Mouse (Mus musculus) adrenal gland, adult 18-20 months (tissue): Measurements from ENCODE around the gene Pax2. TPM values are rescaled to one million over a fixed set of nuclear protein-coding genes. Genes with fewer than 3 reads are reported as not detected.

Experiments
- microRNA-seq, 2 experiments: library from miRNA; unstranded; fragments of <30 nt; microRNA quantifications; one replicate each; pipeline ENCODE4 v1.2.0; 2021; ENCODE audit warnings: borderline number of aligned reads in 2 of 2
- total RNA-seq, 2 experiments: library from RNA; stranded (reverse); gene quantifications; 1 replicate in 1 of 2; 2 replicates in 1 of 2; pipeline ENCODE4 v1.2.3; 2021

Gene Pax2
- total RNA-seq, 2 experiments from 2014 or later = not detected

Small RNA genes lying within 50 kb of the gene (microRNA-seq; reads per million reads assigned to microRNA genes)
- gene Mir6405 = 0 reads per million in 2 experiments

Other genes starting within 250 kb of the Pax2 start
- 1 to 10 TPM; 5.0 to 5.2 TPM for gene Sec31b, start 210.2 kb upstream of the Pax2 start, total RNA-seq
- not detected for gene Gm20538, start 203.2 kb upstream of the Pax2 start, total RNA-seq
- gene Ndufb8, start 200.6 kb upstream of the Pax2 start, total RNA-seq = 1,000 to 10,000 TPM in 1 of 2 experiments, 100 to 1,000 TPM in 1; 514 to 1,037 TPM
- gene Hif1an, start 193.2 kb upstream of the Pax2 start, total RNA-seq = 10 to 100 TPM; 22.9 to 27.9 TPM
- gene Slf2, start 175.1 kb downstream of the Pax2 start, total RNA-seq = 10 to 100 TPM; 20.9 to 21.8 TPM
- gene Sema4g, start 233.1 kb downstream of the Pax2 start, total RNA-seq = 1 to 10 TPM; 4.1 to 5.5 TPM
- gene Twnk, start 249.6 kb downstream of the Pax2 start, total RNA-seq = 10 to 100 TPM; 24.7 to 30.5 TPM